Mouse (Mus musculus) cerebellum, adult 2 months (tissue): Measurements from ENCODE around the gene A3galt2. TPM values are rescaled to one million over a fixed set of nuclear protein-coding genes. Genes with fewer than 3 reads are reported as not detected.
A peak's percentile ranks its signal among the peaks of the same experiment; 100 is the strongest.

Source experiments
- DNase-seq, 2 experiments: peaks; one replicate each; pipeline ENCODE4 v3.0.0; 2021
- H3K27ac ChIP-seq: fragments of 200-500 bp; 2 replicates; pipeline ENCODE4 v1.5.1; 2012; ENCODE audit warnings: low read length, control low read depth, inconsistent platforms; ENCODE audit not compliant: insufficient read depth
- H3K27me3 ChIP-seq: fragments of 200-500 bp; 2 replicates; pipeline ENCODE4 v1.6.1; 2012; ENCODE audit warnings: inconsistent platforms, mild to moderate bottlenecking, low read length, moderate library complexity; ENCODE audit not compliant: control insufficient read depth, insufficient read depth
- H3K4me1 ChIP-seq: fragments of 200-500 bp; 2 replicates; pipeline ENCODE4 v1.6.1; 2011; ENCODE audit warnings: low read length; ENCODE audit not compliant: control insufficient read depth, insufficient read depth
- H3K4me3 ChIP-seq: fragments of 200-500 bp; replicated peaks from 2 replicates; pipeline ENCODE3; 2011; ENCODE audit warnings: mild to moderate bottlenecking, low read depth, low read length, control low read depth; ENCODE audit not compliant: insufficient read depth
- CTCF ChIP-seq: fragments of 200-500 bp; IDR thresholded peaks from 2 replicates; pipeline ENCODE4 v1.5.1; 2011; ENCODE audit warnings: low read depth, mild to moderate bottlenecking, control low read depth, low read length, moderate library complexity, borderline replicate concordance; ENCODE audit not compliant: insufficient read depth
- POLR2A ChIP-seq: fragments of 200-500 bp; IDR thresholded peaks from 2 replicates; pipeline ENCODE4 v1.6.1; 2011; ENCODE audit warnings: low read length, control low read depth, borderline replicate concordance; ENCODE audit not compliant: insufficient read depth
- WGBS: fragments of 180-500 bp; shearing (Covaris S2); methylation state at CpG from one replicate; pipeline ENCODE4 v1.1.7; 2018; 5-methylcytosine and 5-hydroxymethylcytosine counted together
- polyA plus RNA-seq: library from polyadenylated mRNA; depleted of rRNA; stranded (reverse); fragments of >200 nt; gene quantifications from 2 replicates; pipeline ENCODE4 v1.2.3, GENCODE M21; 2012

Gene A3galt2
- polyA plus RNA-seq, 1 experiment: 1.9 TPM

GRCm38 (mm10) chr4:128712136-128712655 is 43.0 kb upstream of the A3galt2 start:
- 22% methylated on average over 13 of the region's 13 CpGs for WGBS
- H3K4me1 ChIP-seq: peaks cover 50% of the 10 kb centered on the region
- DNase-seq: peak; percentile 54 to 63
- no peak overlapping the region for H3K4me3 ChIP-seq
- TF ChIP-seq CTCF (0 out of 2 replicates have a peak, but pooled peaks have one; percentile 3), POLR2A (no peak)
- H3K27ac ChIP-seq: peak overlapping the region; percentile 13; the same call in 1 of the 2 replicates
- H3K27me3 ChIP-seq: no peaks in the 10 kb centered on the region

GRCm38 (mm10) chr4:128712941-128713340 is 42.2 kb upstream of the A3galt2 start:
- H3K27me3 ChIP-seq: no peaks in the 10 kb centered on the region
- DNase-seq: no peak
- no peak overlapping the region for H3K4me3 ChIP-seq
- TF ChIP-seq CTCF: no peak
- WGBS: 90% methylated on average over 6 of the region's 6 CpGs
- H3K27ac ChIP-seq: no peak overlapping the region
- H3K4me1 ChIP-seq: peaks cover 53% of the 10 kb centered on the region

GRCm38 (mm10) chr4:128715241-128716204 is 39.6 kb upstream of the A3galt2 start:
- peak; percentile 74 to 75 for DNase-seq
- Histone ChIP-seq H3K4me3 (no peak overlapping the region), H3K27me3 (no peaks in the 10 kb centered on the region), H3K4me1 (peaks cover 52% of the 10 kb centered on the region), H3K27ac (peak overlapping the region; percentile 81)
- TF ChIP-seq POLR2A: no peak
- no peak for TF ChIP-seq CTCF
- 17% methylated on average over 14 of the region's 14 CpGs for WGBS

GRCm38 (mm10) chr4:128716279-128716678 is 38.9 kb upstream of the A3galt2 start:
- 55% methylated on average over 4 of the region's 4 CpGs for WGBS
- peak overlapping the region; percentile 53; the same call in 1 of the 2 replicates for H3K27ac ChIP-seq
- H3K4me3 ChIP-seq: no peak overlapping the region

GRCm38 (mm10) chr4:128716731-128717130 is 38.4 kb upstream of the A3galt2 start:
- Histone ChIP-seq H3K4me1 (peaks cover 57% of the 10 kb centered on the region), H3K27me3 (no peaks in the 10 kb centered on the region), H3K4me3 (no peak overlapping the region), H3K27ac (no peak overlapping the region)
- no peak for DNase-seq
- TF ChIP-seq POLR2A: no peak
- no peak for TF ChIP-seq CTCF
- WGBS: 77% methylated on average over 9 of the region's 9 CpGs

More at GRCm38 (mm10) chr4:128716279-128716678, 38.9 kb upstream of the A3galt2 start:
- TF ChIP-seq CTCF: no peak
- no peak for TF ChIP-seq POLR2A
- Histone ChIP-seq H3K27me3 (no peaks in the 10 kb centered on the region), H3K4me1 (peaks cover 52% of the 10 kb centered on the region)
- DNase-seq: no peak

GRCm38 (mm10) chr4:128720110-128720509 is 35.1 kb upstream of the A3galt2 start:
- H3K27me3 ChIP-seq: no peaks in the 10 kb centered on the region
- peaks cover 74% of the 10 kb centered on the region for H3K4me1 ChIP-seq
- TF ChIP-seq CTCF (no peak), POLR2A (no peak)
- DNase-seq: peak; percentile 71 to 79
- 0 out of 2 replicates have a peak overlapping the region, but pooled peaks have one; percentile 7 for H3K27ac ChIP-seq
- 25% methylated on average over 5 of the region's 5 CpGs for WGBS
- no peak overlapping the region for H3K4me3 ChIP-seq

- Histone ChIP-seq H3K4me3 (no peak overlapping the region), H3K4me1 (peaks cover 68% of the 10 kb centered on the region), H3K27me3 (no peaks in the 10 kb centered on the region), H3K27ac (peak overlapping the region; percentile 46)
- no peak for TF ChIP-seq POLR2A
- no peak for TF ChIP-seq CTCF
- DNase-seq: peak; percentile 79 to 82
- WGBS: 37% methylated on average over 9 of the region's 9 CpGs
Observed at GRCm38 (mm10) chr4:128721061-128721648, 34.0 kb upstream of the A3galt2 start.

- Histone ChIP-seq H3K4me1 (peaks cover 67% of the 10 kb centered on the region), H3K4me3 (no peak overlapping the region), H3K27me3 (no peaks in the 10 kb centered on the region), H3K27ac (peak overlapping the region; percentile 46)
- 29% methylated on average over 4 of the region's 4 CpGs for WGBS
- DNase-seq: peak; percentile 66 to 75
- no peak for TF ChIP-seq CTCF
- no peak for TF ChIP-seq POLR2A
Observed at GRCm38 (mm10) chr4:128721761-128722160, 33.4 kb upstream of the A3galt2 start.
